Mouse (Mus musculus): Measurements from ENCODE around the gene Plxna1.

The Plxna1 gene

DNA sequence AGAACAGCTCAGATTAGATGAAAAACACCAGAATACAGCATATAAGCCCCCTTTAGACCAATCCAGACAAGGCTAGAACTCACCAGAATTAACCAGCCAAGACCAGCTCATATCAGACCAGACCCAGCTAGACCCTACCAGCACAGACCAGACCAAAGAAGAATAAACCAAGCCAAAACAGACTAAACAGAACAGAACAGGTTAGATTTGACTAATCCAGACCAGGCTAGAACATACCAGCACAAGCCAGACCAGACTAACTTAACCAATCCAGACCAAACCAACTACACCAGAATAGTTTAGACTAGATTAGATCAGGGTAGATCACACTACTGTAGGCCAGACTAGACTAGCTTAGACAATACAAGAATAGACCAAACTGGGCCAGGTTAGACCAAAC is 77.3 kb downstream of the Plxna1 start:
- DNase-seq (ENCODE audit: low read depth, low spot score) = no peak

DNA sequence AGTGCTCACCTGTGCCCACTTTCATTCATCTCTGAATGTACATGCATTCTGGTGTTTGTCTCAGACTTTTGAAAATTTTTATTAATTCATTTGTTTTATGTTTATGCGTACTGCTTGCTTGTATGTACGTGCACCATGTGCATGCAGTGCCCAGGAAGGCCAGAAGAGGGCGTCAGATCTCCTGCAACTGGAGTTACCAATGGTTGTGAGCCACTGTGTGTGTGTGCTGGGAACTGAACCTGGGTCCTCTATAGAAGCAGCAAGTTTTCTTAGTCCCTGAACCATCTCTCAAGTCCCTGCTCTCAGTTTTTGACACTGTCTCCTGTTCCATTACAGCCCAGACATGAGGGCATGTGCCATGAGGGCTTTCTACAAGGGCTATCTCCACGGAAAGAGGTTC is 79.3 kb downstream of the Plxna1 start:
- no peak for DNase-seq (ENCODE audit: low read depth, low spot score)

- no peak for DNase-seq (ENCODE audit: low read depth, low spot score)
These were observed 79.8 kb downstream of the Plxna1 start for GRCm38 (mm10) chr6:89282626-89283025.

DNA sequence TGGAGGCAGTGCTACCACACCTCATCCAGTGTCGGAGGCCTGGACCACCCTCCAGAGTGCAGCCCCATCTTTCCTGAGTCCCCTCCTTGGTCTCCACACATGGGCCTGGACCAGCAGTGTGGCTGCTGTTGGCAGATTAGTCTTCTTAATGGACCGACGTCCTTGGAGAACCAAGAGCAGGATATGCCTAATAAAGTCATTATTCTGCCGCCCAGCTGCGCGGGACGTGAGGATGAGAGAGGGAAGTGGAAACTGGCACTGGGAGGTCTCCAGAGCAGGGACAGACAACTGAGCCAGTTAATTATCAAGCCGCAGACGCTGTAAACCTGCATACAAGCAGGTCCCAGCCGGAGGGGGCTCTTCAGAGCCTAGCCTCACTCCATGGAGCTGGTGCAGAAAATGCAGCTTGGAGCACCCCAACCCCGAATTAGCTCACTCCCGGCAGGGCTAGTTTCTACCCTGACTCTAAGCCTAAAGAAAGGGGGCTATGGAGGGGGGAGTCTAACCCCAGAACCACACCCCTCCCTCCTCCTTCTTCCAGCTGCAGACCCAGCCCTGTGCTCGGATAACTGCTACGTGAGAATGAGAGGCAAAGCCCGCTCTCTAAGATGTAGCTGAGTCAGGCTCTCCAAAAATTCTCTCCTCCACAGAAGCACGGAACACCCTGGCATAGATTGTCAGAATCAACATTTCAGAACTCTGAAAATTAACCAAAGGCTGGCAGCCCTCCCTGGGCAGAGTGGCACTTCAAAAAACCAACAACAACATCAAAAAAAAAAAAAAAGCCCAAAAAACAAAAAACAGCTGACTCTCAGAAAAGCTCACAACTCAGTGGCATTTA is 80.7 kb downstream of the Plxna1 start:
- no peak for DNase-seq (ENCODE audit: low read depth, low spot score)

DNA sequence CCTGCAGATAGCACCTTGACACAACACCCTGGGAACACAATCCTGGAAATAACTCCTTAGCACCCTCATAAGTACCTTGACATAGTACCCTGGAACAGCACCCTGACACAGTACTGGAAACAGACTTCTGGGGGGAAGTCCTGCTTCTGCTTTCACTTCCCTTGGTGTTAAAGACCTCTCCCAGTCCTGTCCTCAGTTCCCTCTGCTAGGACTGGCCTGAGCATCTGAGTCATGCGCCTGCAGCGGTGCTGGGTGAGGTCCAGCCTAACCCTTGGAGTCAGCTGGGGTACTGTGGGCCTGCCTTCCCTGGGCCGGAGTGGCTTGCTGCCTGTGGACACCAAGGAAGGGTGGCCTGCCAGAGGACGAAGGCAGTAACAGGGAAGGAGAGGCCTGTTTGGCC is 81.9 kb downstream of the Plxna1 start:
- no peak for DNase-seq (ENCODE audit: low read depth, low spot score)

DNA sequence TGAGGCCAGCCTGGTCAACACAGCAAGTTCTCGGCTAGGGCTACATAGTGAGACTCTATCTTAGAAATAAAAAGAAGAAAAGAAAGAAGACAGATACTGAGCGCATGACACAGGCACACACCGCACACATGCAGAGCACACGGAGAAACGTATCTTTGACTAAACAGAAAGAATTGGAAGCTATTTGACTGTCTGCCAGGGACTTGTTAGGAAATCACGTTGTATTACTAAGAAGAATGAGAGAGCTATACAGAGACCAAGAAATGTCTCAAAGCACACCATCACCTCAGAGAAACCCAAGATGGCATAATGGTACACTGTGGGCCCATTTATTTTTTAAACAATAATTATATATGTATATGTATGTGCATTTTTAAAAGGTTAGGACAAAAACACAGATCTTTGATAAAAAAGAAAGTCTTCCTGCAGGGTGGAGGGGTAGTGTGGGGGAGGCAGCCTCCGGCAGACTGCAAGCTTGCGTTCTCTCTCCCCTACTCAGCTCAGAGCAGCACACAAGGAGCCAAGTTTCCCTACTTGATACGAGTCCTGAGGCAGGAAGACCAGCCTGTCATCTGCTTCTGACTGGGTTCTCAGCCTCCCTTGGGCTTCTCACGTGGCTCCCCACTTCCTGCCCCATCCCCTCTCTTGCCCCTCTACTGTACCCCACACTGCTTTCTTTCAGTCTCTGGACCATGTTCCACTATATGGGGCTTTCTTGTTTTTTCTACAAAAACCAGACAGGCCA is 90.5 kb downstream of the Plxna1 start:
- DNase-seq (ENCODE audit: low read depth, low spot score) = no peak

DNA sequence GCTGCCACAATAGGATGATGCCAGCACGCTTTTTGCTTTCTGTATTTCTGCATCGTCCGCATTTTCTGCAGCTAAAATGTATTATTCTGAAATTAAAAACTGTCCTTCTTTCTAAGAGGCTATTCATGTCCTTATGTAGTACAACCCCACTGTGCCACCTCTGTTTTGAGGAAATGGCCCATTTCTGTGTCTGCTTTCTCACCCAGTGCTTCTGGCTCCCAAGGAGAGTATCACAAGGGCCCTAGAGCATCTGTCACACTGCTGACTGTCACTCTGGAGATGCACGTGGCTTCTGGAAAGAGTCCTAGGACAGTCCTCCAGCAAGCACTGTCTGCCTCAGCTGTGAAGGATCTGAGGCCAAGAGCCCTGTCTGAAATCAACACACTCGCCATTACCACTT is 95.2 kb downstream of the Plxna1 start:
- no peak for DNase-seq (ENCODE audit: low read depth, low spot score)
